Mouse (Mus musculus) adrenal gland, postnatal 36 days (tissue): ENCODE results near the gene Nfkb2. TPM values are rescaled to one million over a fixed set of nuclear protein-coding genes. Genes with fewer than 3 reads are reported as not detected.

Experiments
- DNase-seq, 2 experiments: peaks; one replicate each; pipeline ENCODE4 v3.0.0; 2021; ENCODE audit warnings: mixed read lengths in 1 of 2
- total RNA-seq, 2 experiments: library from RNA; stranded (reverse); gene quantifications; 2 replicates each; pipeline ENCODE4 v1.2.3; 2021

The Nfkb2 gene
- total RNA-seq, 2 experiments from 2014 or later: 39.9 to 42.6 TPM

DNA sequence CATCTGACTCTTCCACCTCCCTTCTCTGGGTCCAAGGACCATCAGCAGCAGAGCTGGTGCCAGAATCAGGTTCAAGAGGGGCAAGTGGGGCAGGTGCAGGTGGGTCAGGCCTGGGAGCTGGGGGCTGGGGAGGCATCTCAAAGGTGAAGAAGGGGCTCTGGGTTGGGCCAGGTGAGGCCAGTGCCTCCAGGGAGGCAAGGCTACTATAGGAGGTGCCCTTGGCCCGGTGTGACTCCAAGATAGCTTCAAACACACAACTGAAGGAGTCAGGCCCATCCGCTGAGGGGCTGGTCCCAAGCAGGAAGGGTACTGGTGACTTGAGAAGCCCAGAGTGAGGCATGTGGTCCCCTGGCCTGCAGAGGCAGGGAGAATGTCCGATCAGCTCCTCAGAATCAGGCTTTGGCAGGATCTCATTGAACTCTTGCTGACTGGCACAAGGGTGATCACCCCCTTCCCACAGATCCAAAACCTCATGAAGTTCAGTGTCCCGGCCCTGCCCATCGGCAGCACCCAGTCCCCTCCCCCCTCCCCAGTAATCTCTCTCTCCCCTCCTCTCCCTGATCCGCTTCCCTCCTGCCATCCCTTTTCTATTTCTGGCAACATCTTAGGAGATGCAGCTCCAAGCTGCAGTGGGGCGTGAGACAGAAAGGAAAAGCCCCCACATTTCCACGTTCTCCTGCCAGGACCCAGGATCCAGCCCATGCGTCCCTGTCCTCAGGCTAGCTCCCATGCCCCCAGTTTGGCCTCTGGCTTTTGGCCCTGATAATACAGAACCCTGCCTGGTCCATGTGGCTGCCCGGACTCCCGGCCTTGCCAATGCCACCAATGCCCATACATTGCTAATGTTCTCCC is 18.2 kb downstream of the Nfkb2 start:
- no peak for DNase-seq

DNA sequence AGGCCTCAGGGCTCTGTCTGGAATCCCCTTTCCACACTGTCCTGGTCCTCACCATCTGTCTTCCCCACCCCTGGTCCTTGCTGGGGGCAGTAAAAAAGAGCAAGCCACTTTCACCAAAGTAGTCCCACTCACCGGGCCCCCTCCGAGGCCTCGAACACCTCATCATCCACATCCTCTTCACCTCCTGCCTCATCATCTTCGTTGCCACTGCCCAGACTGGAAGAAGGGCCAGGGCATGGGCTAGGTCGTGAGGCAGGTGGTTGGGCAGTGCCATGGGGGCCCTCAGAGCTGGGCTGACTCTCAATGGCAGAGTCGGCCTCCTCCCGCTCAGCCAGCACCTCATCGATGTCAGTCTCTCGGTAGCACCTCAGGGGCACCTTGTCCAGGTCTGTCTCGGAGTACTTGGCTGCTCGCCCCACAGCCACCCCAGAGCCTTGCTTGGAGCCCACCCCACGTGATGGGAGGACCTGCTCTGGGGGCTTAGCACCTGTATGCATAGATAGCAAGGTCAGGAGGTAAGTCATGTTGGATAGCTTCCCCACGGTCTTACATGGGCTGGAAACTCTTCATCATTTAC is 19.0 kb downstream of the Nfkb2 start:
- DNase-seq: no peak

DNA sequence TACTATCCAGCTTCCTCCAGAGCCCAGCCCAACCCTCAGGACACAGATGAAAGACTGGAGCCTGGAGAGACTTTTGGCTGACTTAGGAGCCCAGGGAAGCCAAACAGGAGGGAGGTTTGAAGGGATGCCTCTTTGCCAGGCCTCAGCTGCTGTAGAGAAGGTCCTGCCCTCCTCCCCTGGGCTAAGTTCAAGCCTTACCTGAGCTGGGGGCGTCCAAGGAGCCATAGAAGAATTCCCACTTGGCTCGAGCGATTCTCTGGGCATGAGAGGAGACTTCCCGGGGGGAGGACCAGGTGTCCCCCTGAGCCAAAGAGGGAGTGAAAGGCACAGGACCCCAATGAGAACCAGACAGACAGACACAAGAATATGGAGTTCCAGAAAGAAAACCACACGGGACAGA is 19.6 kb downstream of the Nfkb2 start:
- no peak for DNase-seq

DNA sequence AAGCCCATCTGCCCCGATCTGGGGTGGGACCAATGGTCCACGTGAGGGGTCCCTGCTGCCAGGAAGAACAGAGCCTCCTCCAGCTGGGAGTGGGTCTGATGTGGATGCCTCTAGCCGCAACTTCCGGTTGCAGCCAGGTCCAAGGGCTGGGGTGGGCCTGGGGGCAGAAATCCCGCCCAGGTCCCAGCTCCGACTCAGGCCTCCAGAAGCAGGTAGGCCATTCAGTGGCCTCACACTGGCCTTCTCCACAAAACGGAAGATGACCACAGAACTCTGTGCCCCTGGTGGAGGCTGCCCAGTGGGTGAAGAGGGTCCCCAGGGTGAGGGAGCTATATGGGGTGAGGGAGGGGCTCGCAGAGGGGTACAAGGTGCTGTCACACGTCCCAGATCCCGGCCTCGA is 20.2 kb downstream of the Nfkb2 start:
- DNase-seq: no peak

DNA sequence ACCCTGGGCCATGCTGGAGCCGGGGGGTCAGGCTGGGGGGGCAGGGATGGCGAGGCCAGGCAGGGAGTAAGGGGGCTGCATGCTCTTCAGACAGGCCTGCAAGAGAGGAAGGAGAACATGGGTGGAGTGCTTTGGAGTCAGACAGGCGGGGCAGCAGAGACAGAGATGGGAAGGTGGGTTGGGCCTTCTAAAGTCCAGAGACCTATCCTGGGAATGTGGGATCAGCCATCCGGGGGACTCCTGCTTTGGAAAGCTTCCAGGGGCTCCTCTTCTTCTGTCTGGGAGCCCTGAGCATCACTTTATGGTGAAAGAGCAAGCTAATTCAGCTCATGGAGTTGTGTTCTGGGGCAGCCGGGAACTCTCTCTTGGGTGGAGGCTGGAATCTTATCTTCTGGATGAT is 20.8 kb downstream of the Nfkb2 start:
- no peak for DNase-seq

DNA sequence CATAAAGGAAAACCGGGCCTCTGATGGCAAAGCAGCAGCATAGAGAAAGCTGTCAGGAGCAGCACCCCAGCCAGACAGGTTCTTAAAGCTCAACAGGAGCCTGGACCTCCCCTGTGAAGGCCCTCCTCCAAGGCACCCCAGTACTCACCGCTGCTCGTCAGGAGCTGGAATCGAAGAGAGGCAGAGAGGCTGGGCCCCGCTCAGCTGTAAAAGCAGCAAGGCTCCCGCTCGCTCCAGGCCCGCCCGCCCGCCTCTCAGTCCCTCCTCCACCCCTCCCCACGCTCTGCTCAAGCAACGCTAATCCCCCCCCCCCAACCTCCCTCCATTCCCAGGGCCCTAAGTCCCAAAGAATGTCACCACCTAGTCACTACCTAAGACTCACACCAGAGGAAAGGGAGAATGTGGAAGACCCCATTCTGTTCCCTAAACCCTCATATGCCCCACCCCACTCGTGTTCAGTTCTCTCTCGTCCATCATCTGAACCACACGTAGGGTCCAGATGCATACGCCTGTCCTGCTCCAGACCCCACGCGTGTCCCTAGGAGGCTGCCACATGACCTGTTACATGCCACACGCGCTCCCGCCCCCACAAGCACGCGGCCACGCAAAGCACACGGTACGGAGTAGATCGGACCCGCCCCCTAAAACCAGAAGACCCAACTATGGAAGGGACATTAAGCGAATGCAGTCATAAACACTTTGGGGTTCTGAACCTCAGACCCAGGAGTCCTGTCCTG is 22.1 kb downstream of the Nfkb2 start:
- DNase-seq: no peak

DNA sequence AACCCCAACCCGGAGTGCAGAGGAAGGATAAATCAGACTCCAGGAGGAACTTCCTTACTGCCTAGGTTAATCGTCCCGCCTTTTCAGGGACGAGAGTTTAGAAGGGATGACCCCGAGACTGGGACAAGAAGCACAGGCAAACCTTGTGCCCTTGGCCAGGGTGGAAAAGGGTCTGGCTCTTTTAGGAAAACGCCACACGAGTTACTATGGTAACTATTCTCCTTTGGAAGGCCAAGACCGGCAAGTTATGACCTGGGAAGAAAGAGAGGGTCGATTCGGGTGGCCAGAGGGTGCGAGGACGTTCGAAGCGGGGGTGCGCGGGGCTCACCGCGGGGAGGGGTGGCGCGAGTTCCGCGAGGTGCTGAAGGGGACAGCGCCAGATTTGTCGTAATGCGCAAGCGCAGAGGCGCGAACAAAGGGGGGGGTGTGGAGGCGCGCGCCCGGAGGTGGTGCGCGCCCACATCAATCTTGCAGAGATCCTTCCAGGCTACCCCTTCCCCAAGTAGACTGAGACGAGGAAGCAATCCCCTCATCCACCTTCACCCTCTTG is 22.7 kb downstream of the Nfkb2 start, which contains the start of gene Psd:
Gene Psd (minus strand): TSS at position 401 of the 550 bp plus-strand sequence.
- peak; percentile 77 for DNase-seq

DNA sequence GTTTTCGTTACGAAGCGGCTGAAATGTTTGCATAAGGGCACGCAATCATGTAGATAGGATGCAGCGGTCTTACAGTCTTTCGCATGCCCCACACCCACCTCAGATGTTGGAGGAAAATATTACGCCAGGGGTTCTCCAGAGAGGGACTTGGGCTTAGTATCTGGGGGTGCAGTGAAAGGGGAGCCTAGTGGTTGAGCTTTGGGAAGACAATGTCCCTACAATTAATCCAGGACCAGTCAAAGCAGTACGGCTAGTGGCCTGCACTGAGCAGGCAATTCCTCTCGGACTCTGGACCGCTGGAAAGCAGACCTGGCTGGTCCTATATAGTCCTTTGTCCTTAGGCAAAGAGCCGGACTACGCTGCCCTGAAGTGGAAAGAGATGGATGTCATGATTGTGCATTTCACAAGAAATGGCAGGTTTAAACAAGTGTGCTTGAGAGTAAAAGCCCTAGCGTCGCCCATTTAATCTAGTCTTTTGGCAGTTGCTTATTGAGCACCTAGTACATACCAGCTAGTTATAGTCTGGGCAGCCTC is 23.5 kb downstream of the Nfkb2 start:
- DNase-seq: no peak

DNA sequence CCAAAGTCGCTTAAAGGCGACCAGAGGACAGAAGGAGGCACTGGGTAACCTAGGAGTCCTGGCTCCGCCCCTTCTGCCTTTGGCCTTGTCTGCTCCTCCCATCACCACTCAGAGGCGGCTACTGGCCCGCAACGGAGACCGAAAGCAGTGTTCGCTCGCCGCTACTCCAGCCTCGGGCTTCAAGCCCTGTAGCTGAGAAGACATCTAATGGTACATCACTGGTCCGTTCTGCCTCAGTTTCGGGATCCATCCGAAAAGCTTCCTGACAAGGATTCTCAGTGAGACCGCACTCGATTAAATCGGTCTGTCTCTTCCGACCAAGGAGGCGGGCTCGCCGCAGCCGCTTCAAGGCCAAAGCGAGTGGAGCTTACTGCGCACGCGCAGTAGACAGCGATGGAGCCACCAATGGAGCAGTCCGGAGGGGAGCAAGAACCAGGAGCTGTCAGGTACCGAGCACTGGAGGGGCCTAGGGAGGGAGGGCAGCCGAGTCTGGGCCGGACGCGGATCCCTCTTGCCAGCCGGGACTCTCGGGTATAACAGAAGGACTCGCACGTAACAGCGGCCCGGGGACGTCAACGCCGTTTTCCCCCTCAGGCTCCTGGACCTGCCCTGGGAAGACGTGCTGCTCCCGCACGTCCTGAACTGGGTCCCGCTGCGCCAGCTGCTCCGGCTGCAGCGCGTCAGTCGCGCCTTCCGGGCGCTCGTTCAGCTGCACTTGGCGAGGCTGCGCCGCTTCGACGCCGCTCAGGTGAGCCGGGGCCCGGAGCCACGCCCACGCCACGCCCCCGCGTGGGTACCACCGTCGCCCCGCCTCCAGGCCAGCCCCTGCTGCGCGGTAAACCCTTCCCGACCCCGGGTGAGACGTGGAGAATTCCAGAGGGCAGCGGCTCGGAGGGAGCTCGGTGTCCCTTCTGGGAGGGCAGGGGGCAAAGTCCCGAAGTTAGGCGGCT is 24.2 kb downstream of the Nfkb2 start, which contains the start of gene Fbxl15:
Gene Fbxl15 (plus strand): TSS at position 104 of the 950 bp plus-strand sequence.
- DNase-seq: peak; percentile 94 to 95

DNA sequence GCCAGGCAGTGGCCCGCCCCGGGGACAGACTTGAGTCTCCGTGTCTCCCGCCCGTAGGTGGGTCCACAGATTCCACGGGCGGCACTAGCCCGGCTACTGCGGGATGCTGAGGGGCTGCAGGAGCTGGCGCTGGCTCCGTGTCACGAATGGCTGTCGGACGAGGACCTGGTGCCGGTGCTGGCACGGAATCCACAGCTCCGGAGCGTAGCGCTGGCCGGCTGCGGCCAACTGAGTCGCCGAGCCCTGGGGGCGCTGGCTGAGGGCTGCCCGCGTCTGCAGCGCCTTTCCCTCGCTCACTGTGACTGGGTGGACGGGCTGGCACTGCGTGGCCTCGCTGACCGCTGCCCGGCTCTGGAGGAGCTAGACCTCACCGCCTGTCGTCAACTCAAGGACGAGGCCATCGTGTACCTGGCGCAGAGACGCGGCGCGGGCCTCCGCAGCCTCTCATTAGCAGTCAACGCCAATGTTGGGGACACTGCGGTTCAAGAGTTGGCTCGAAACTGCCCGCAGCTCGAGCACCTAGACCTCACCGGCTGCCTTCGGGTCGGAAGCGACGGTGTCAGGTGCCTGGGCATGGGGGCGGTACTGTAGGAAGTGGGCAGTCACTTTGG is 25.0 kb downstream of the Nfkb2 start:
- DNase-seq: peak; percentile 31 to 54

DNA sequence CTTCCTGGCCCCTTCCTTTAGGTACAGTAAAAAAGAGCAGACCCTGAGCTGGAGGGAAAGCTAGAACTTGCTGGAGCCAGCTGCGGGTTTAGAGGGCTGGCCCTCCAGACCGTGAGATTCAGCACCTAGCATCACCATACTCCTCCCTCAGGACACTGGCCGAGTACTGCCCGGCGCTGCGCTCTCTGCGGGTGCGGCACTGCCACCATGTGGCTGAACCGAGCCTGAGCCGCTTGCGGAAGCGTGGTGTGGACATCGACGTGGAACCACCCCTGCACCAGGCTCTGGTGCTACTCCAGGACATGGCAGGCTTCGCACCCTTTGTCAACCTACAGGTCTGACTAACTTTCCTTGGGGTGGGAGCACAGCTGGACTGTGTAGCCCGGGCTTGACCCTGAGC is 25.8 kb downstream of the Nfkb2 start:
- peak; percentile 91 to 93 for DNase-seq

DNA sequence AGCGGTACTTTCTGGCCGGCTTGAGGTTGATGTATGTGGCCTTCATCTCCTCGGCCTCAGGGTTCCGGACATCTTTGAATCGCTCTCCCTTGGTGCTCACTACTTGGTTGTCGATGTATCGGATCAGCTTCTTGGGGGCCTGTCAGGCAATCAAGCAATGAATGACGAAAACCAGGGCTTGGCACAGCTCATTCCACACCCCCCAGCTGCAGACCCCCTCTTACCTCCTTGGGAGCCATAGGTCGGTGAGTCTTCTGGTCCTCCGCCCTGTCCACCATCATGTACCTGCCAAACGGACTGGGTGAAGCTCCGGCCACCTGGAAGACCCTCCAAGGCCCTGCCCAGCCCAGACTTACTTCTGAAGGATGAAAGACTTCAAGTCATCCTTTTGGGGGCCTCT is 26.6 kb downstream of the Nfkb2 start:
- DNase-seq: no peak

DNA sequence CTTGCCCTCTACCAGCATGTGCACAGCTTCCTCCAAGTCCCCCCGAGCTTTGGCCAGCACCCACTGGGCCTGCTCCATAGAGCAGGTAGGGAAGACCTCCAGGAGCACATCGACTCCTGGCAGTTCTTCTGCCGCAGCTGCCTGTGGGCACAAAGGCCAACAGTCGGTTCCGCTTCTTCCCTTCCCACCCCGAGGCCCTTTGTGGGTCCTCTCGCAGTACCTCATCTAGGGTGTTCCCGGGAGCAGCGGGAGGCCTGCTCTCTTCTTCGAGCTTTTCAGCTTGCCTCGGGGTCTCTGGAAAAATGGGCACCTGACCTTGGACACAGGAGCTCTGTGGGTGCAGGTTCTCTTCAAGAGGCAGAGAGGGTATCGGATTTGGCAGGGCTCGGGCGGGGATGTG is 27.2 kb downstream of the Nfkb2 start:
- no peak for DNase-seq

DNA sequence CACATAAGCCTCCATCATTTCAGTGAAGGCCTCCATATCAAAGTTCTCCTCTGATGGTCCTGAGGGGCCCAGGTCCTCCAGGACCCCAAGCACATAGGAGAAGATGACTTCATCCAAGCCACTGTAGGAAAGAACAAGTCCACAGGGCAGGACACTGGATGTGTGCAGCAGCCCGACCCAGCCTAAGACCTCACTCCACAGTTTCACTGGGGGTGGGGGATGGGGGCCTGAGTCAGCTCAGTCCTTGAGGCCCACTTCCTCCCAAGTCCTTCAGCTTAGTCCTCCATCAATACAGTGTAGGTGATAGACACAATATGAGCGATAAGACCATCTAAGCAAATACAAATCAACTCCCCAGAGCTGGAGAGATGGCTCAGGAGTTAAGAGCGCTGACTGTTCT is 27.8 kb downstream of the Nfkb2 start:
- no peak for DNase-seq

DNA sequence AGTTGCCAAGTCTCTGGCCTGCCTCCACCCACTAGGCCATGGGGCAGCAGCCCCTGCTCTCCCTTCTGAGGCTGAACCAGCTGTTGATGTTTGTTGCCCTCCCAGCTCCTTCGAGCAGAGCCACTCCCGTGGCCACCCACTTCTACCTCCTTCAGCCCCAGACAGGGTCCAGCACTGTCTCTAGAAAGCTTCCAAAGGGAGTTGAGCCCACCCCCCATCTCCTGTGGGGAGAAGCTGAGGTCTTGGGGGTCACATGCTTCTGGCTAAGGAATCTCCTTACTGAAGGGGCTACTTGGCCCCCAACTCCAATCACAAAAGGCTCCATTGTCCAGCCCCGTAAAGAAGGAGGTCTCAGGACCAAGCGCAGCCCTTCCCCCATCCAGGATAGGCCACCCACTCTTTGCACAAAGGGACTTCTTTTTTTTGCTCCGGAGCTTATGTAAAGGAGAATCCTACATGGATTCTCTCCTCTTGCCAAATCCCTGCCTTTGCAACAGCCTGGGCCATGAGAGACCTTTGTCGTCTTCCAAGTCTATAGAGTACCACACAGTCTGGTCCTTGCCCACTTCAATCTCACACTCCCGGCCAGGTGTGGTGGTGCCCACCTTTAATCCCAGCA is 28.7 kb downstream of the Nfkb2 start:
- no peak for DNase-seq

DNA sequence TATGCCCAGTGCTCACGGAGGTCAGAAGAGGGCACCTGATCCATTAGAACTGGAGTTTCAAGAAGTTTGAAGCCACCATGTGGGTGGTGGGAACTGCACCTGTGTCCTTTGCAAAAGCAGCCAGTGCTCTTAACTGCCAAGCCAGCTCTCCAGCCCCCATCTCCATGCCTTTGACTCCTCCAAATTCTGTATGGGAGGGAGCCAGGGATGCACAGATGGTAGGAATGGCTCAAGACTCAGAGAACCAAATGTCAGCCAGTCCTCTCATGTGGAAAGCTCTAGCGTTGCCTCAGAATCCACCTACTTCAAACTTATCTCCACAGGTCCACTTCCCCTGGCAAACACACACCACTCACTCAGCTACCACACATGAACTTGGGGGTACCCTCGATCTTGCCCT is 29.8 kb downstream of the Nfkb2 start:
- DNase-seq: no peak

DNA sequence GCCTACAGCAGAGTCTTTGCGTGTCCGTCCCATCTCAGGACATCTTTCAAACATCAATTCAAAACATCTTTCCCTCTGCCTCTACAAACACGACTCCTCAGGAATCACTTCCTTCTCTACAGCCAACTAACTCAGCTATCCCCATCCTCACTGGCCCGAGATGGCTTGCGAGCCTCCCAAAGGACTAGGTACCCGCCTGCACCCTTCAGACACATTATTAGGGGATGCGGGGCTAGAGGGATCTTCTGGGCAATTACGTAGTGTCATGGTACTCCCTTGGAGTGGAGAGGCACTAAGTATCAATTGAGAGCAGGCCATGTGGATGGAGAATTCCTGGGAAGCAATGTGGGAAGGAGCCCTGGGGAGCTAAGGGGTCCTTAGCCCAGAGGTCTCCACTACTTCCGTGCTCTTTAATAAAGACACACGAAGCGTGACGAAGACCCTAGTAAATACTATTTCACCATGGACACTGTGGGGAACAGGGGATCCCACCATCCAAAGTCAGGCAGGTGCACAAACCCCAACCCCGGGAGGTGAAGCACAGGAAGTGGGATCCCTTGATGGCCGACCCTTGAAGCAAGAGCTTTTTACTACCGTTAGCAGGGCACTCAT is 33.7 kb downstream of the Nfkb2 start:
- no peak for DNase-seq

DNA sequence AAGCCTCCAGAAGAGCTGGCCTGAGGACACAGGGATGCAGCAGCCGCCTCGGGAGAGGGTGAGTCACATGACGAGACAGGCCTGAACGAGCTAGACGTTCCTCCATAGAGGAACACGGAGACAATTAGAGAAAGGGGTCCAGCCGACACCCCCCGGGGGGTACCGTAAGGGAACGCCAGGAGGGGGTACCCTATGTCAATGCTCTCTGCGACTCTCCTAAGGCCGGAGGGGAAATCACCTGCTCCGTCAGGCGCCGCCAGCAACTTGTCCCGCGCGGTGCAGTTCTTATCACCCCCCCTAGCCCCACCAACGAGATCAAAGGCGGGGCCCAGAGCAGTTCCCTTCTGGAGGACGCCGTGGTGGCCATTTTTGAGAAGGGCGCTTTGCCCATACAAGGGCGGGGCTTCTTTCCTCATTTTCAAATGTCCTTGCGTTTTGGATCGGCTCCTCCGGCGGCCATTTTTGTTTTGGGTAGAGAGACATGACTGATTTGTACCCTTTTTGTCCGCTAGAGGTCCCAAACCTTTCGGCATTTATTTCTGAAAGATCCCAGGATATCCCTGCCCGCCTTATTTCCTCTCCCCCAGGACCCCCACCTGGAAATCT is 34.3 kb downstream of the Nfkb2 start, which contains the start of gene Cuedc2:
Gene Cuedc2 (minus strand): TSS at position 372 of the 606 bp plus-strand sequence.
- peak; percentile 94 to 95 for DNase-seq

DNA sequence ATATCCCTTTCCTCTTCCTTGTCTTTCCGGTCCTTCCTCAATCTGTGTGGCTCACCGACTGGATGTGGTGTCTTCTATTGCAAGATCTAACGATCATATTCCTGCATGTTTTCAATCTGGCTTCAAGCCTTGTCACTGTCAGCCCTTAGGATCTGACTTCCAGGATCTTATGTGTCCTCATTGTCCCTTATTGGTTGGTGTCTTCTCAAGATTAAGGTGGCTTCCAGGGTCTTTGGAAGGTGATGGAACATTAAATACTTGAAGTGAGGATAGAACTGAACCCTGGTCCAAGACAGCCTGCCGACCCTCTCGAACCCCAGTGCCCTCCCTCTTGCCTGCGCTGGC is 34.8 kb downstream of the Nfkb2 start:
- no peak for DNase-seq
